Mouse (Mus musculus) heart, adult 2 months (tissue): ENCODE measurements around the gene Gbe1.

Experiments used
- CTCF ChIP-seq: fragments of 200-600 bp; IDR thresholded peaks from 2 replicates; pipeline ENCODE4 v1.8.1; 2022; ENCODE audit warnings: antibody characterized with exemption, mild to moderate bottlenecking, moderate library complexity
- EP300 ChIP-seq: fragments of 200-500 bp; IDR thresholded peaks from 2 replicates; pipeline ENCODE4 v1.6.1; 2011; ENCODE audit warnings: low read depth, low read length, control low read depth; ENCODE audit not compliant: insufficient read depth
- POLR2A ChIP-seq: fragments of 200-500 bp; IDR thresholded peaks from 2 replicates; pipeline ENCODE4 v1.6.1; 2011; ENCODE audit warnings: mild to moderate bottlenecking, low read depth, low read length, control low read depth; ENCODE audit not compliant: insufficient read depth

DNA sequence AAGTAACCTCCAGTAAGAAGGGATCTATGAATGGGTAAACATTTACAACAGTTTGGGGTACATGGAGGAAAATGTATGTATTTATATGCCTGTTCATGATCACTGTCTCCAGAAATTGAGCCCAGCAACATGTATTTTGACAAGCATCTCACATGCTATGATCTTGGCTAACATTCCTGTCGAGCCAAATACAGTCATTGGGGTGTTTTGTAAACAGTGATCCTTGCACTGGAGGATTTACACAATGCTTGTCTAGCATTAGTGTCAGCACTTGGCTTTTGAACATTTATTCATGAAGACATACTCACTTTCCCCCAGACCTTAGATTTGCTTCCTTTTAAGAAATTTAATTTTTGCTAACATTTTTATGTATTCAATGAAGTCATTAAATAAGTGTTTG is 30.7 kb downstream of the Gbe1 start:
- TF ChIP-seq POLR2A (no peak), CTCF (no peak), EP300 (no peak)
